Mouse (Mus musculus): ENCODE measurements around the gene Mapk3. TPM values are rescaled to one million over a fixed set of nuclear protein-coding genes. Genes with fewer than 3 reads are reported as not detected.

Gene Mapk3
- total and polyA plus RNA-seq, 3 experiments: 22.4 to 48.5 (median 25.3) TPM

- in situ Hi-C loops (cut with MboI; ENCODE audit: low pct_ligation_motif_present, low pct_unique_long_range_greater_than_20kb, low sequenced_read_pairs): loop anchor here (5.0 kb wide), 3 partner anchors 80 to 995 kb away; partner anchors contain the start of gene Setd1a
- no peak overlapping the region for H3K4me3 ChIP-seq (replicated peaks in 1 of 3; ENCODE audit: low read depth in 2 of 3, low read length in 2 of 3, poor library complexity in 1 of 3)
- H3K36me3 ChIP-seq (replicated peaks in 1 of 2; ENCODE audit: control insufficient read depth in 1 of 2, insufficient read depth in 1 of 2, low read length in 1 of 2): peaks cover 85 to 96% of the 10 kb centered on the region in 2 experiments
- no peak overlapping the region for H3K4me2 ChIP-seq (ENCODE audit: insufficient read depth, low read depth, poor library complexity, severe bottlenecking)
- TF ChIP-seq ETS1 (conservative IDR thresholded peaks at IDR 0.05; ENCODE audit: low read depth, low read length) (no peak), TCF12 (IDR thresholded peaks at IDR 0.05; ENCODE audit: low read depth, low read length) (no peak), ELF1 (IDR thresholded peaks at IDR 0.05; ENCODE audit: low read depth, low read length) (no peak), SIN3A (IDR thresholded peaks at IDR 0.05; ENCODE audit: low read length) (no peak), ZMIZ1 (IDR thresholded peaks at IDR 0.05; ENCODE audit: low read depth, low read length) (no peak), ZNF384 (IDR thresholded peaks at IDR 0.05; ENCODE audit: low read depth, low read length) (no peak), BHLHE40 (IDR thresholded peaks at IDR 0.05; ENCODE audit: low read depth, low read length) (no peak), E2F4 (IDR thresholded peaks at IDR 0.05; ENCODE audit: insufficient replicate concordance, low read depth, low read length) (no peak), CTCF (conservative IDR thresholded peaks at IDR 0.05 in 1 of 2, IDR thresholded peaks at IDR 0.05 in 1 of 2; ENCODE audit: low read depth in 2 of 2, low read length in 2 of 2) (no peak), CHD1 (IDR thresholded peaks at IDR 0.05; ENCODE audit: low read depth, low read length) (no peak), HCFC1 (IDR thresholded peaks at IDR 0.05; ENCODE audit: low read depth, low read length) (no peak), UBTF (IDR thresholded peaks at IDR 0.05; ENCODE audit: low read depth, low read length) (no peak)
- no peaks in the 10 kb centered on the region for H3K27me3 ChIP-seq (replicated peaks)
- H3K9me3 ChIP-seq (replicated peaks; ENCODE audit: low read length): peaks cover 5% of the 10 kb centered on the region
- dilution Hi-C loops (cut with MboI; ENCODE audit: extremely low pct_ligation_motif_present, extremely low pct_unique_long_range_greater_than_20kb, low sequenced_read_pairs): no loop called here
- no peak overlapping the region for H3K9ac ChIP-seq (ENCODE audit: insufficient read depth, low read depth)
- no peak overlapping the region for H3K27ac ChIP-seq (ENCODE audit: insufficient read depth, low read depth)
- H3K4me1 ChIP-seq (ENCODE audit: control insufficient read depth in 1 of 2, insufficient read depth in 2 of 2): peaks cover 11 to 69% of the 10 kb centered on the region in 2 experiments
- H3K79me2 ChIP-seq (replicated peaks; ENCODE audit: control insufficient read depth, extremely low read depth, insufficient read depth, poor library complexity, severe bottlenecking): peaks cover 2% of the 10 kb centered on the region; the same call in 1 of the 2 replicates
- DNase-seq (ENCODE audit: extremely low read depth): no peak
Measured at GRCm38 (mm10) chr7:126782693-126783092, 23.3 kb downstream of the Mapk3 start.

DNA sequence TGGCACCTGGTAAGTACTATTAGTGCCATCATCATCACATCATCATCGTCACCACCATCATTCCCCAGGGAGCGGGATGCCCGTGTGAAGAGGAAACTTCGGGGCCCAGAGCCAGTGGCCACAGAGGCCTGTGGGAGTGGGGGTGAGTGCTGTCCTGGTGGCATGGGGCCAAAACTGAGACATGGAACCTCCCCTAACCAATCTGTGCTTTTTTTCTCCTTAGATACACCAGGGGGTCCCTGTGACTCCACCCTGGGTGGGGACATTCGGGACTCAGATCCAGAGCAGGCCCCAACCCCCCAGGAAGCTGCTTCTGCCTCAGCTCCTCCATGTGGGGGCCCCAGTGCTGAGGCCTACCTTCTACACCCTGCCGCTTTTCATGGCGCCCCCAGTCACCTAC lies 25.1 kb downstream of the Mapk3 start:
- Histone ChIP-seq H3K4me2 (ENCODE audit: insufficient read depth, low read depth, poor library complexity, severe bottlenecking) (no peak overlapping the region), H3K27ac (ENCODE audit: insufficient read depth, low read depth) (no peak overlapping the region), H3K9me3 (replicated peaks; ENCODE audit: low read length) (peaks cover 5% of the 10 kb centered on the region), H3K9ac (ENCODE audit: insufficient read depth, low read depth) (no peak overlapping the region), H3K4me1 (ENCODE audit: control insufficient read depth in 1 of 2, insufficient read depth in 2 of 2) (peaks cover 5 to 55% of the 10 kb centered on the region in 2 experiments; a peak in 3 of 4 replicates), H3K4me3 (replicated peaks in 1 of 3; ENCODE audit: low read depth in 2 of 3, low read length in 2 of 3, poor library complexity in 1 of 3) (no peak overlapping the region), H3K79me2 (replicated peaks; ENCODE audit: control insufficient read depth, extremely low read depth, insufficient read depth, poor library complexity, severe bottlenecking) (peaks cover 6% of the 10 kb centered on the region), H3K36me3 (replicated peaks in 1 of 2; ENCODE audit: control insufficient read depth in 1 of 2, insufficient read depth in 1 of 2, low read length in 1 of 2) (peaks cover 88 to 99% of the 10 kb centered on the region in 2 experiments), H3K27me3 (replicated peaks) (no peaks in the 10 kb centered on the region)
- TF ChIP-seq ZC3H11A (IDR thresholded peaks at IDR 0.05; ENCODE audit: low read depth, low read length) (no peak), SMC3 (IDR thresholded peaks at IDR 0.05; ENCODE audit: low read depth, low read length) (no peak), JUN (IDR thresholded peaks at IDR 0.05; ENCODE audit: insufficient read depth, low read depth, low read length) (no peak), PAX5 (IDR thresholded peaks at IDR 0.05; ENCODE audit: low read length) (no peak), BHLHE40 (IDR thresholded peaks at IDR 0.05; ENCODE audit: low read depth, low read length) (no peak), ZMIZ1 (IDR thresholded peaks at IDR 0.05; ENCODE audit: low read depth, low read length) (no peak), CHD1 (IDR thresholded peaks at IDR 0.05; ENCODE audit: low read depth, low read length) (no peak), UBTF (IDR thresholded peaks at IDR 0.05; ENCODE audit: low read depth, low read length) (no peak), CTCF (conservative IDR thresholded peaks at IDR 0.05 in 1 of 2, IDR thresholded peaks at IDR 0.05 in 1 of 2; ENCODE audit: low read depth in 2 of 2, low read length in 2 of 2) (no peak), ZNF384 (IDR thresholded peaks at IDR 0.05; ENCODE audit: low read depth, low read length) (no peak), KAT2A (IDR thresholded peaks at IDR 0.05; ENCODE audit: insufficient replicate concordance, low read length) (no peak), POLR2A (IDR thresholded peaks at IDR 0.05; ENCODE audit: low read depth, low read length) (no peak), EP300 (IDR thresholded peaks at IDR 0.05; ENCODE audit: low read length) (no peak)
- in situ Hi-C loops (cut with MboI; ENCODE audit: low pct_ligation_motif_present, low pct_unique_long_range_greater_than_20kb, low sequenced_read_pairs) (loop anchor here (5.0 kb wide), 3 partner anchors 82 to 993 kb away; partner anchors contain the start of gene Setd1a), dilution Hi-C loops (cut with MboI; ENCODE audit: extremely low pct_ligation_motif_present, extremely low pct_unique_long_range_greater_than_20kb, low sequenced_read_pairs) (no loop called here)
- DNase-seq (ENCODE audit: extremely low read depth): no peak
